Mouse (Mus musculus) C2C12 (cell line): ENCODE data around the gene Plekhj1. TPM values are rescaled to one million over a fixed set of nuclear protein-coding genes. Genes with fewer than 3 reads are reported as not detected.

Source experiments
- H3K27me3 ChIP-seq: one replicate; pipeline ENCODE4 v1.6.1; 2011; ENCODE audit not compliant: control insufficient read depth, insufficient read depth, insufficient read length
- H3K36me3 ChIP-seq: one replicate; pipeline ENCODE4 v1.6.1; 2011; ENCODE audit not compliant: control insufficient read depth, insufficient read depth
- H3K4me3 ChIP-seq: one replicate; pipeline ENCODE4 v1.5.1; 2011; ENCODE audit warnings: mild to moderate bottlenecking, control low read depth; ENCODE audit not compliant: poor library complexity, insufficient read depth, severe bottlenecking
- H3K79me2 ChIP-seq: one replicate; pipeline ENCODE4 v1.6.1; 2011; ENCODE audit not compliant: control insufficient read depth, insufficient read depth
- H3K79me3 ChIP-seq: one replicate; pipeline ENCODE4 v1.6.1; 2011; ENCODE audit warnings: low read depth, control low read depth
- H3ac ChIP-seq: one replicate; pipeline ENCODE3; 2011; ENCODE audit warnings: low read depth; ENCODE audit not compliant: control insufficient read depth, insufficient read length
- CEBPB ChIP-seq: IDR thresholded peaks from one replicate; pipeline ENCODE4 v1.6.1; 2011; ENCODE audit warnings: low read depth, mild to moderate bottlenecking, control low read depth, moderate library complexity
- CTCF ChIP-seq: IDR thresholded peaks from one replicate; pipeline ENCODE4 v1.5.1; 2011; ENCODE audit not compliant: control insufficient read depth, insufficient read depth, insufficient read length
- FOSL1 ChIP-seq: IDR thresholded peaks from one replicate; pipeline ENCODE4 v1.8.0; 2011; ENCODE audit warnings: mild to moderate bottlenecking, low read length; ENCODE audit not compliant: poor library complexity, insufficient read depth, severe bottlenecking
- MAX ChIP-seq: IDR thresholded peaks from one replicate; pipeline ENCODE4 v1.6.1; 2011; ENCODE audit warnings: mild to moderate bottlenecking, control low read depth
- MYOD1 ChIP-seq: IDR thresholded peaks from one replicate; pipeline ENCODE4 v1.6.1; 2011; ENCODE audit warnings: low read depth; ENCODE audit not compliant: control insufficient read depth, insufficient read length
- MYOG ChIP-seq: IDR thresholded peaks from one replicate; pipeline ENCODE4 v1.6.1; 2011; ENCODE audit not compliant: control insufficient read depth, insufficient read length; ENCODE audit errors: extremely low read depth
- USF1 ChIP-seq: IDR thresholded peaks from one replicate; pipeline ENCODE4 v1.6.1; 2011; ENCODE audit warnings: low read depth, mild to moderate bottlenecking, control low read depth, moderate library complexity
- microRNA-seq: library from miRNA; unstranded; fragments of <30 nt; microRNA quantifications from one replicate; pipeline ENCODE4, GENCODE M21; 2019; ENCODE audit warnings: borderline microRNAs expressed
- polyA plus RNA-seq: library from polyadenylated mRNA; unstranded; fragments of >200 nt; fragmentation: generic; extraction: Trizol; gene quantifications from one replicate; pipeline ENCODE4 v1.2.1, GENCODE M21; 2012; ENCODE audit warnings: missing spikeins

Plekhj1 gene
- polyA plus RNA-seq, 1 experiment, result 74.8 TPM

GRCm38 (mm10) chr10:80751188-80751832, 47.1 kb downstream of the Plekhj1 start:
- Histone ChIP-seq H3K27me3 (no peaks in the 10 kb centered on the region), H3K4me3 (no peak overlapping the region), H3ac (no peak overlapping the region), H3K79me3 (peaks cover 9% of the 10 kb centered on the region), H3K79me2 (peaks cover 13% of the 10 kb centered on the region), H3K36me3 (no peaks in the 10 kb centered on the region)
- TF ChIP-seq MAX (no peak), FOSL1 (peak; percentile 89), MYOG (no peak)

GRCm38 (mm10) chr10:80748609-80749008, 49.8 kb downstream of the Plekhj1 start:
- Histone ChIP-seq H3K4me3 (no peak overlapping the region), H3K27me3 (no peaks in the 10 kb centered on the region), H3K79me2 (no peaks in the 10 kb centered on the region), H3K79me3 (no peaks in the 10 kb centered on the region), H3ac (no peak overlapping the region), H3K36me3 (no peaks in the 10 kb centered on the region)
- TF ChIP-seq MYOD1, result no peak
- no peak for TF ChIP-seq MYOG
- TF ChIP-seq USF1, result no peak
- TF ChIP-seq MAX, result peak; percentile 42

- H3ac ChIP-seq, result no peak overlapping the region
- H3K27me3 ChIP-seq, result no peaks in the 10 kb centered on the region
- no peak overlapping the region for H3K4me3 ChIP-seq
- H3K79me3 ChIP-seq, result no peaks in the 10 kb centered on the region
- peak; percentile 92 for TF ChIP-seq CTCF
- TF ChIP-seq MAX, result no peak
- no peak for TF ChIP-seq MYOD1
- TF ChIP-seq USF1, result no peak
- no peak for TF ChIP-seq MYOG
- TF ChIP-seq FOSL1, result no peak
- no peak for TF ChIP-seq CEBPB
- H3K79me2 ChIP-seq, result no peaks in the 10 kb centered on the region
- no peaks in the 10 kb centered on the region for H3K36me3 ChIP-seq
These were observed 51.0 kb downstream of the Plekhj1 start for GRCm38 (mm10) chr10:80747410-80747809.

Small RNA genes lying within 50 kb of the gene (microRNA-seq; reads per million reads assigned to microRNA genes)
- gene Mir1982, result 3.2 reads per million, percentile 47 among the genes with 10 or more reads in this experiment

Other genes starting within 250 kb of the Plekhj1 start
- 23.0 TPM for gene Rexo1, start 237.1 kb downstream of the Plekhj1 start, polyA plus RNA-seq
- gene Klf16, start 221.3 kb downstream of the Plekhj1 start, polyA plus RNA-seq, result 21.0 TPM
- gene Abhd17a, start 208.3 kb downstream of the Plekhj1 start, polyA plus RNA-seq, result 103 TPM
- gene Scamp4, start 195.8 kb downstream of the Plekhj1 start, polyA plus RNA-seq, result 119 TPM
- 11.1 TPM for gene Adat3, start 195.7 kb downstream of the Plekhj1 start, polyA plus RNA-seq
- 1.0 TPM for gene Gm49322, start 192.6 kb downstream of the Plekhj1 start, polyA plus RNA-seq
- 165 TPM for gene Csnk1g2, start 175.8 kb downstream of the Plekhj1 start, polyA plus RNA-seq
- gene Btbd2, start 141.6 kb downstream of the Plekhj1 start, polyA plus RNA-seq, result 53.8 TPM
- 61.4 TPM for gene Mknk2, start 120.5 kb downstream of the Plekhj1 start, polyA plus RNA-seq
- gene Mob3a, start 96.6 kb downstream of the Plekhj1 start, polyA plus RNA-seq, result 34.2 TPM
- gene Izumo4, start 96.4 kb downstream of the Plekhj1 start, polyA plus RNA-seq, result 0.43 TPM
- 51.3 TPM for gene Ap3d1, start 56.4 kb downstream of the Plekhj1 start, polyA plus RNA-seq
- 19.1 TPM for gene Dot1l, start 43.4 kb downstream of the Plekhj1 start, polyA plus RNA-seq
- 106 TPM for gene Sf3a2, start 428 bp downstream of the Plekhj1 start, polyA plus RNA-seq
- gene Amh, start 6.6 kb upstream of the Plekhj1 start, polyA plus RNA-seq, result 0.87 TPM
- gene Jsrp1, start 14.9 kb upstream of the Plekhj1 start, polyA plus RNA-seq, result 29.2 TPM
- 1,494 TPM for gene Oaz1, start 28.0 kb upstream of the Plekhj1 start, polyA plus RNA-seq
- gene Lingo3, start 45.4 kb upstream of the Plekhj1 start, polyA plus RNA-seq, result 0.05 TPM
- gene Lsm7, start 56.6 kb upstream of the Plekhj1 start, polyA plus RNA-seq, result 297 TPM
- gene Sppl2b, start 56.6 kb upstream of the Plekhj1 start, polyA plus RNA-seq, result 31.2 TPM
- gene Tmprss9, start 73.2 kb upstream of the Plekhj1 start, polyA plus RNA-seq, result 0.02 TPM
- gene Timm13, start 102.3 kb upstream of the Plekhj1 start, polyA plus RNA-seq, result 263 TPM
- gene Lmnb2, start 119.6 kb upstream of the Plekhj1 start, polyA plus RNA-seq, result 66.4 TPM
- 37.2 TPM for gene Gadd45b, start 131.4 kb upstream of the Plekhj1 start, polyA plus RNA-seq
- gene Gng7, start 216.3 kb upstream of the Plekhj1 start, polyA plus RNA-seq, result 0.25 TPM
- gene Diras1, start 227.0 kb upstream of the Plekhj1 start, polyA plus RNA-seq, result 0.28 TPM
- 11.6 TPM for gene Slc39a3, start 238.8 kb upstream of the Plekhj1 start, polyA plus RNA-seq